Mouse (Mus musculus) mouse trophoblast stem cell (cell line): ENCODE data around the gene 1700030K09Rik.

Experiments used
- in situ Hi-C, 2 experiments: fragments of 300-500 bp; cut with MseI, MboI; formaldehyde crosslinking; loops; 2 replicates in 1 of 2; 3 replicates in 1 of 2; pipeline ENCODE4 v1.15.1; 2025

1700030K09Rik gene

GRCm38 (mm10) chr8:72504637-72505314 is 61.1 kb downstream of the 1700030K09Rik start:
- in situ Hi-C loops, result no loop called here

- in situ Hi-C loops, result no loop called here
Observed at GRCm38 (mm10) chr8:72507505-72507904, 63.8 kb downstream of the 1700030K09Rik start.
